Mouse (Mus musculus) gastrocnemius, adult 2 months (tissue): ENCODE measurements around the gene Gm49387. TPM values are rescaled to one million over a fixed set of nuclear protein-coding genes. Genes with fewer than 3 reads are reported as not detected.

Experiments
- DNase-seq: peaks from one replicate; pipeline ENCODE4 v3.0.0; 2022
- H3K27ac ChIP-seq: fragments of 200-600 bp; 2 replicates; pipeline ENCODE4 v1.8.1; 2022; ENCODE audit warnings: mild to moderate bottlenecking
- H3K4me3 ChIP-seq: fragments of 200-600 bp; 2 replicates; pipeline ENCODE4 v1.8.1; 2022; ENCODE audit warnings: mild to moderate bottlenecking, moderate library complexity
- CTCF ChIP-seq: fragments of 200-600 bp; IDR thresholded peaks from 2 replicates; pipeline ENCODE4 v1.8.1; 2022; ENCODE audit warnings: antibody characterized with exemption, mild to moderate bottlenecking, moderate library complexity
- intact Hi-C: fragments of 180-260 bp; cut with DNase I; formaldehyde crosslinking; loops from one replicate; pipeline ENCODE4 v1.15.1; 2025
- total RNA-seq, 2 experiments: library from RNA; stranded (reverse); gene quantifications; 2 replicates each; pipeline ENCODE4 v1.2.3; 2021

Gm49387 gene
- total RNA-seq, 2 experiments from 2014 or later = 0.70 to 0.84 TPM

DNA sequence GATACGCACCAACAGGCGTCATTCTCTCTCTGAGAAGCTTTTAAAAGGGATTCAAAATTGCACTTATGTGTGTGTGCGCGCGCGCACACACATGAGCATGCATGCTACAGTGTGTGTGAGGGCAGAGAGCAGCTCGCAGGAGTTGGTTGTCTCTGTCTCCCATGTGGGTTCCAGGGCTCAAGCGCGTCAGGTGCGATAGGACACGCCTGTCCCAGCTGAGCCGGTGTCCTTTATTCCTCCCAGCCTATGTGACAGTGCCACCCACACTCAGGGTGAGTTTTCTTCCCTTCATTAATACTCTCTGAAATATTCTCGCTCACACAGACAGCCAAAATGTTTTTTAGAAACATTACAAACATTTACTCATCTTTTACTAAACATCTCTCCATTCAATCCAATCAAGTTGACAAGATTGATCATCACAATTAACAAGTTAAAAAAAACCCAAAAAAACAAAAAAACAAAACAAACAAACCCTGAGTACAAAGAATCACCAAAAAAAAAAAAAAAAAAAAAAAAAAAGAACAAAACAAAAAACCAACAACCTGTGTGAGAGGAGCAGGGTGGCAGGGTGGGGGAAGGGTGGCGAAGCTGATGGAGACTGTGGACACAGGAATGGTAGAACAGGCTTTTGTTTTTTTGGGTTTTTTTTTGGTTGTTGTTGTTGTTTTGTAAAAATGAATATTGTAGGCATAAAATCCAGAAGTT is 38.6 kb downstream of the Gm49387 start:
- intact Hi-C loops = no loop called here

GRCm38 (mm10) chr14:31597446-31597845 is 43.2 kb downstream of the Gm49387 start:
- H3K4me3 ChIP-seq = no peak overlapping the region
- H3K27ac ChIP-seq = no peak overlapping the region
- intact Hi-C loops = no loop called here
- no peak for TF ChIP-seq CTCF
- no peak for DNase-seq

More for the DNA sequence above, 38.6 kb downstream of the Gm49387 start:
- no peak overlapping the region for H3K4me3 ChIP-seq
- no peak for TF ChIP-seq CTCF
- no peak for DNase-seq
- H3K27ac ChIP-seq = no peak overlapping the region

GRCm38 (mm10) chr14:31596408-31596807 is 44.3 kb downstream of the Gm49387 start:
- no peak for TF ChIP-seq CTCF
- Histone ChIP-seq H3K4me3 (no peak overlapping the region), H3K27ac (no peak overlapping the region)
- no peak for DNase-seq
- intact Hi-C loops = no loop called here

GRCm38 (mm10) chr14:31594693-31595092 is 46.0 kb downstream of the Gm49387 start:
- no peak overlapping the region for H3K4me3 ChIP-seq
- intact Hi-C loops = no loop called here
- no peak for TF ChIP-seq CTCF
- DNase-seq = no peak
- no peak overlapping the region for H3K27ac ChIP-seq

DNA sequence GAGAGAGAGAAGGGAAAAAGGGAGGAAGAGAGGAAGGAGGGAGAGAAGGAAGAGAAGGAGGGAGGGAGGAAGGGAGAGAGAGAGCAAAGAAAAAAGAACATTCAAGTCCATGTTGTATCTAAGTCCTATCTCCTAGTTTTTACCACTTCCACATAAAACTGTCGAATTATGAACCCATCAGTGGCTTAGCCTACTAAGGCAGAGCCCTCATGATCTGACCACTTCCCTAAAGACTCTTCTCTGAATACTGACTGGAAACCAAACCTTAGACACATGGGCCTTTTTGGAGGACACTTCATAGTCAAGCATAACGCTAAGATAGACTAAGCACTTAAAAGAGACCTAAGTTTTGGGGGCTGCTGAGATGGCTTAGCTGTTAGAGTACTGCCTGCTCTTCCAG is 47.6 kb downstream of the Gm49387 start:
- no peak for TF ChIP-seq CTCF
- Histone ChIP-seq H3K4me3 (no peak overlapping the region), H3K27ac (no peak overlapping the region)
- intact Hi-C loops = no loop called here
- DNase-seq = no peak

DNA sequence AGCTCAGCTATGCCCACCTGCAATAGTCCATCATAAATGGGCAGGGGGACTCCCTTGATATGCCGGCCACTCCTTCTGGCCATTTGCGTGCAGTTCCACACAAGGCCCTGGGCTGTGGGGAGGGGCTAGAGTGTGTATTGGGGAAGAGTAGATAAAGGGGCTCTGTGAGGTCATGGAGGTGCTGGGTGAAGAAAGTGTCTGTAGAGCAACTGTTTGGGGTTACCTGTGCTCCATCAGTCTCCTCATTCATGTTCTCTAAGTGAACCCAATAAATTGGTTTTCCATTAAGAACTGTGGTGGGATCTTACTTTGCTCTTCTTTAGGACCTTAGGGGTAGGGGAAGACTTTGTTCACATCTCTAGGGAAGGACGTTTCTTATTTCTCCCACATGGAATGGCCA is 49.4 kb downstream of the Gm49387 start, which contains the start of gene Colq:
Gene Colq, minus strand, starts transcription at position 101 of the 400 bp plus-strand sequence.
- no peak for TF ChIP-seq CTCF
- DNase-seq = no peak
- H3K27ac ChIP-seq = no peak within 1 kb of the TSS
- no peak within 1 kb of the TSS for H3K4me3 ChIP-seq
- intact Hi-C loops = no loop called here

GRCm38 (mm10) chr14:31586451-31586850 is 54.2 kb downstream of the Gm49387 start:
- intact Hi-C loops = no loop called here
- no peak for TF ChIP-seq CTCF
- no peak for DNase-seq

DNA sequence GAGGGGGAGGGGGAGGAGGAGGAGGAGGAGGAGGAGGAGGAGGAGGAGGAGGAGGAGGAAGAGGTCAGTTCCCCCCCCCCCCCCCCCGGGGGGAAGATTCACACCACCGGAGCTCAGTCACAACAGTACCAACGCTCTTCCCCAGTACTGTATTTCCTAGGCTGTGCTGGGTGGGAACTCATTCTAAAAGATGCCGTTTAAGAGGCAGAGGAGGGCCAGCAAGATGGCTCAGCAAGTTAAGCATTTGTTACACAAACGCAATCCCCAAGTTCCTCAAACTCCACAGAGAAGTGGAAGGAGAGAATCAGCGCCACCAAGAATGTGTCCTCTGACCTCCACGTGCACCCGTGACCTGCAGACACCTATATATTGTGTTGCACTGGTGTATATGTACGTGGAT is 57.6 kb downstream of the Gm49387 start:
- no peak for TF ChIP-seq CTCF
- intact Hi-C loops = no loop called here
- DNase-seq = no peak
- Histone ChIP-seq H3K4me3 (no peak overlapping the region), H3K27ac (no peak overlapping the region)

More at GRCm38 (mm10) chr14:31586451-31586850, 54.2 kb downstream of the Gm49387 start:
- Histone ChIP-seq H3K4me3 (no peak overlapping the region), H3K27ac (no peak overlapping the region)

DNA sequence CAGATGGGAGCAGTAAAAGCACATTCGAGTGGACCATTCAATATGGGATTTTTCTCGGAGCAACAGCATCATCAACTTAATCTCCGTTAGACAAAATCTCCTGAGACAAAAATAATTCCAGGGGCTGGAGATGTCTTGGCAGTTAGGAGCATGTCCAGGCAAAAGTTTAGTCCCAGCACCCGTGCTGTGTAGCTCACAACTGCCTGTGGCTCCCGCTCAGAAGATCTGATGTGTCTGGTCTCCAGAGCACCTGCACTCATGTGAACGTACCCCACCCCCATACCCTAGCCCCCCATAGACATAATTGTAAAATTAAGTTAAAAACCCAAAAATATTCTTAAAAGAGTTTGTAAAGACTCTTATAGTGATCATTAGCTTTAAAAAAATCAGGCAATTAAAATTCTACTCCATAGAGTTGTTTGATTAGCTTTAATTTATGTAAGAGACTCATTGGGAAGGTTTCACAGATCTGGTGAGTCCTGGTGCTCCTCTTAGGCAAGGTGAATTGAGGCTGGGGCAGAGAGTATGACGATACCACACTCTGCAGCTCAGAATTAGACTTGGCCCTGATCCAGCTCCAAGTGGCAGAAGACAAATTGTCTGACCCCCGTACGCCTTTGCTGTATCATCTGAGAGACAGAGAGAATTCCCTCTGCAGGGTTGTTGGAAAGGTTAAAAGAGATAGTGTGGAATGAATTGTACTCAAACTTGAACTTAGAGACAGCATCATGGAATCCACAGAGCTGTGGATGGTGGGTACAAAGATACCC is 62.5 kb downstream of the Gm49387 start:
- no peak overlapping the region for H3K4me3 ChIP-seq
- intact Hi-C loops = loop anchor here (2.0 kb wide), 1 partner anchor 23 kb away; no protein-coding TSS in a partner anchor
- H3K27ac ChIP-seq = no peak overlapping the region
- TF ChIP-seq CTCF = no peak
- no peak for DNase-seq

DNA sequence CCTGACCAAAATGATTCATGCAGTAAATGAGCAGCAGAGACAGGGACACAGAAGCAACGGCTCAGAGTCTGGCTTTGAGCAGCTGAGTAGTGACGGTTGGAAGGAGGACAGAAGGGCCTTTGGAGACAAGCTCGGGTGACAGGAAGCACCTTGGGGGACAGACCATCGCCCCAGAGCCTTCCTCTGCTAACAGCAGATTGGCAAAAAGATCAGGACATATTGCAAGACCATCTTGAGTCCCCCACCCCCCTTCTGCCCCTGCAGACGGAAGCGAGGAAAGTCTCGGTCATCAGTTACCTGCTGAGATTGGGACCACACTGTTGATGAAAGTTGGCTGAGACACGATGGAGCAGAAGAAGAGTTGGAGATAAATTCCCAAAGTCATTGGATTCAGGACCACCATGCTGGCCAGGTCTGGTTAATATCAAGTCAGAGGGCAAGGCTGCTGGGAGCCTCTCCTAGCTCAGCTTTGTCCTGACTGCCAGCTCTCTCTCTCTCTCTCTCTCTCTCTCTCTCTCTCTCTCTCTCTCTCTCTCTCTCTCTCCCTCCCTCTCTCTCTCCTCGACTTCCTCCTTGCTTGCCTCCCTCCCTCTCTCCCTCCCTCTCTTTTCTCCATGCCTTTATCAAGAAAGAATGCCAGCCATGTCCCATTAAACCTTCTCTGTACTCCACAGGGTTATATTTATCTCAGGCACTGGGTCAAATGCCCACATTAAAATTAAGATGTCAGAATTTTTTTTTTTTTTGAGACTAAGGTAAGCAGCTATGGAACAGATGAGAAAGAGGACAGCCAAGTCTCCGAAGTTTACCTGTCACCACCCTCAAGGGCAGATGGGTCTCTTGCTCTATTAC is 63.6 kb downstream of the Gm49387 start:
- Histone ChIP-seq H3K4me3 (peak overlapping the region; percentile 26), H3K27ac (peak overlapping the region; percentile 68)
- DNase-seq = no peak
- intact Hi-C loops = loop anchor here (2.0 kb wide), 1 partner anchor 22 kb away; no protein-coding TSS in a partner anchor
- TF ChIP-seq CTCF = no peak

DNA sequence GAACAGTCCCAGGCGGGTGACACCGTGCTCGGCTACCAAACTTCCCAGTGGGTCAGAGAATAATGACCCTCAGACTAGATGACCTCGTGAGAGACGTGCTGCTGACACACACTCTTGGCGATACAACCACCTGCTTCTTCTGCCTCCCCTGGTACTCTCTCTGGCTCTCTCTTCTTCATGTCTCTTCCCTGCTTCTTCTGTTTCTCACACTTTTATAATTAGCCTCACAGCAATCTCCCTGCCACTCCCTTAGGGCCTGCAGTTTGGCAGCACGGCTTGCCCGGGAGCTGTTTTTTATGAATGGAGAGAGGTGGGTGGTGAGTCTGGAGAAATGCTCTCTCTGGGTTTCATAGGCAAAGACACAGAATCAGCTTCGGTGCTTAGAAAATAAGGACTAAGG is 64.8 kb downstream of the Gm49387 start:
- peak; percentile 66 for DNase-seq
- TF ChIP-seq CTCF = no peak
- intact Hi-C loops = loop anchor here (2.0 kb wide), 1 partner anchor 21 kb away; no protein-coding TSS in a partner anchor
- Histone ChIP-seq H3K4me3 (peak overlapping the region; percentile 4), H3K27ac (peak overlapping the region; percentile 68)

DNA sequence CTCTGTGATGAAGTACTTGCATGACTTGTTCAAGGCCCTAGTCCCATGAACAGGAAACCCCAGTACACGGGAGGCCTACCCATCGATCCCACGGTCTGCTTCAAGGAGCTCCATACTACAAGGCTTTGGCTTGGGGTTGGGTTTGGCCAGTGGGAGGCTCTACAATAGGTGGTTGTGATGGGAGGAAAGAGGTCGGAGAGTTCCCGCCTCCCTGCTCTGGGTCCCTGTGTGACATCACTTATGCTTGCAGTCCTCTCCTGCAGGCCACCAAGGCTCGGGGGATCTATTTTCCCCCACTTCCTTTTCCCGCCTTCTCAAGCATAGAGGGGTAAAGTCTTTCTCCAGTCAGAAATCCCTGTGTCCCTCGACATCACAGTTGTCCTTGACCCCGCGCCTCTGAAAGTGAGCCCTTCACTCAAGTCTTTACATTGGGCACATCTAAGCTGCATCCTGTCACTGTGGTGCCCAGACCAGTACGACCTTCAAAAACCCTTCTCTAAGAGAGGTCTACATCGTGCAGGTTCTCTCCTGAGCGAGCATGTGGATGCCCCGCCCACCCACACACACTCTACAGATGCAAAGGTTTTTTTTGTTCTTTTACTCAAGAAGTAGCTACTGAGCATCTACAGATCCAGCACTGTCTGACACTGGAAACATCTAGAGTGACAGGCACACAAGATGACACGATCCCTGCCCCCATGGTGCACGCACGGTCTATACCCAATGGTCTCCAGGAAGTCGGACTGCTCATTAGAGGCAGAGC is 65.6 kb downstream of the Gm49387 start:
- TF ChIP-seq CTCF = no peak
- Histone ChIP-seq H3K27ac (peak overlapping the region; percentile 68; the same call in 1 of the 2 replicates), H3K4me3 (no peak overlapping the region)
- no peak for DNase-seq
- intact Hi-C loops = no loop called here
